Mouse (Mus musculus): ENCODE measurements around the gene Olfr631. TPM values are rescaled to one million over a fixed set of nuclear protein-coding genes. Genes with fewer than 3 reads are reported as not detected.
"Not testable (repeated sequence)": the region's sequence is repeated elsewhere in the genome, so short reads cannot be mapped to it uniquely, and the experiment has no call there.

Olfr631 gene
- not detected in 2 replicates for polyA plus RNA-seq (2016; fragmentation: Nextera tagmentation; extraction: Ambion mirVana)

DNA sequence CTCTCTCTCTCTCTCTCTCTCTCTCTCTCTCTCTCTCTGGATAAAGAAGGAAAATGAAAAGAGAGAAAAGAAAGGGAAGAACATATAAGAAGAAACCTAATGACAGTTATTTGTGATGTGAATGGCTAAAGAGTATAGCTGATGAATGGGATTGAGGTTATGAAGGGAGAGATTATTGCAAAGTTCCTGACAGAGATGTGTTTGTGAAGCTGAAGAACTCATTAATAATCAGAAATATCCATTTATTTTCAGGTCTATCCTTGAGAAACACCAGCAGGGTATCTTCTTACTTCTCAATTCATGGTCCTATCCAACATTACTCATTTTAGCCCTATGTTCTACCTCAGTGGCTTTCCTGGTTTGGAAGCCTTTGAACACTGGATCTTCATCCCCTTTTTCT, at the start of gene Olfr631:
TSS of gene Olfr631 (plus strand) at position 301 of the 400 bp plus-strand sequence.
- Histone ChIP-seq H3K9me3 (no peaks in the 10 kb centered on the region), H3K4me1 (replicated peaks) (no peaks in the 10 kb centered on the region), H3K4me3 (replicated peaks) (no peak within 1 kb of the TSS), H3K36me3 (no peaks in the 10 kb centered on the region), H3K4me2 (no peak within 1 kb of the TSS), H3K27me3 (no peaks in the 10 kb centered on the region), H3K9ac (replicated peaks) (no peak within 1 kb of the TSS), H3K27ac (no peak within 1 kb of the TSS)
- ATAC-seq (ENCODE audit: insufficient number of reproducible peaks, insufficient read depth, low FRiP score, low TSS enrichment, low read depth): no peak

DNA sequence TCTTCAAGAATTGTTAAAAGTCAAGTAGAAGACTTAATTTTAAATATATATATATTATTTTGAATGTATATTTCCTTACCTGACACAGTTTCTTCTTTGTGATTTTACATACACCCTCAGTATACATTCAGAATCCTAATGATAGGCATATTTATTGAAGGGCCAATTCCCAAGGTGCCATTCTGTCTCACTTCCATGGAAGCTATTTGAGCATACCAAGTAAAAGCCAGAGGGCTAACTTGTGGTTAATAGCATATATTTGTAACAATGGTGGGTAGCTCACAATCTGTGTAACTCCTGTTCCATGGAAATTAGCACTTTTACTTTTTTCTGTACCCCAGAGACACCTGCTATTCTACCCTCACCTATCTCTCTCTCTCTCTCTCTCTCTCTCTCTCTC, 42.5 kb upstream of the Olfr631 start, which contains the start of gene Olfr66:
TSS of gene Olfr66 (minus strand) at position 101 of the 400 bp plus-strand sequence.
- H3K4me1 ChIP-seq (replicated peaks): no peaks in the 10 kb centered on the region
- no peak within 1 kb of the TSS for H3K4me3 ChIP-seq (replicated peaks)
- H3K9me3 ChIP-seq: no peaks in the 10 kb centered on the region
- no peaks in the 10 kb centered on the region for H3K27me3 ChIP-seq
- H3K9ac ChIP-seq (replicated peaks): no peak within 1 kb of the TSS
- ATAC-seq (ENCODE audit: insufficient number of reproducible peaks, insufficient read depth, low FRiP score, low TSS enrichment, low read depth): no peak
- no peak within 1 kb of the TSS for H3K27ac ChIP-seq
- H3K4me2 ChIP-seq: no peak within 1 kb of the TSS
- H3K36me3 ChIP-seq: no peaks in the 10 kb centered on the region

- no peak within 1 kb of the TSS for H3K4me3 ChIP-seq (replicated peaks)
- H3K4me1 ChIP-seq (replicated peaks): no peaks in the 10 kb centered on the region
- WGBS: 72% methylated on average over 1 of the region's 1 CpGs
- no peak for ATAC-seq (ENCODE audit: insufficient number of reproducible peaks, insufficient read depth, low FRiP score, low TSS enrichment, low read depth)
- no peaks in the 10 kb centered on the region for H3K27me3 ChIP-seq
- no peak within 1 kb of the TSS for H3K9ac ChIP-seq (replicated peaks)
- H3K4me2 ChIP-seq: no peak within 1 kb of the TSS
- H3K27ac ChIP-seq: no peak within 1 kb of the TSS
- no peaks in the 10 kb centered on the region for H3K9me3 ChIP-seq
- no peaks in the 10 kb centered on the region for H3K36me3 ChIP-seq
Observed at GRCm38 (mm10) chr7:103894385-103894784, 34.2 kb upstream of the Olfr631 start, which contains the start of gene Olfr64. Gene Olfr64, minus strand, starts transcription at chr7:103894485.

DNA sequence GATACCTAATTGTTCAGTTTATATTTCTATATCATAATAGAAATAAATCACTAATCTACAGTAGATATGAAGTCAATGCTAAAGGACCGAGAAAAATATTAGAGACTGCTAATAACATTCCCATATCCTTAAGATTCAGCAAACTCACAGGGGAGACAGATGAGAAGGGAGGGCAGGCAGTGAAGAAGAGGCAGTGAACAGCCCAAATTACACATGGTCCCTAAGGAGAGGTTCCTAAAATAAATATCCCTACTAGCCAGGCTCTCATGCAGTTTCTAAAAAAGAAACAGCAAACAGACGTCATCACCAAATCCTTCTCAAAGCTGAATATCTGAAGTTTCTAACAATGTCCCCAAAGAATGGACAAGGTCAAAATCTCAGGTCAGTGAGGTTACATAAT, 25.4 kb upstream of the Olfr631 start, which contains the start of gene Olfr65:
TSS of gene Olfr65 (plus strand) at position 301 of the 400 bp plus-strand sequence.
- Histone ChIP-seq H3K27ac (no peak within 1 kb of the TSS), H3K4me1 (replicated peaks) (no peaks in the 10 kb centered on the region), H3K9ac (replicated peaks) (no peak within 1 kb of the TSS), H3K4me3 (replicated peaks) (no peak within 1 kb of the TSS), H3K4me2 (no peak within 1 kb of the TSS), H3K27me3 (no peaks in the 10 kb centered on the region), H3K36me3 (no peaks in the 10 kb centered on the region), H3K9me3 (no peaks in the 10 kb centered on the region)
- no peak for ATAC-seq (ENCODE audit: insufficient number of reproducible peaks, insufficient read depth, low FRiP score, low TSS enrichment, low read depth)
- 75% methylated on average over 2 of the region's 2 CpGs for WGBS

DNA sequence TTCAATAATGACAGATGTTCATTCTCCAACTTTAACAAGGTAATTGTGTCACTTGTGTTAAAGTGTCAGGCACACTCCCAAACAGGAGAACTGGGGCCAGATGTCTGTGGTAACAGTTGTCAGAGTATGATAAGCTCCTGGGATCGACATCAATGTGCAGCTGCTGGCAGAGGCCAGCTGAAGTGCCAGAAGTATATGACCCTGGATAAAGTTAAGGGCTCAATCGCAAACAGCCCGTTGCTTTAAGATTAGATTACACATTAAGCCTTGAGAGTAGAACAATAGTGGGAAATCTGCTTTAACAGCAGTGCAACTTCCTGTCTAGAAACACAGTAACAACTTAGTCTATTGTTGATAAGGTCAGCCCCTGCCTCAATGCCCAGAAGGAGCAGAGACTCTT, 18.6 kb upstream of the Olfr631 start:
- Histone ChIP-seq H3K9ac (replicated peaks) (no peak overlapping the region), H3K36me3 (no peaks in the 10 kb centered on the region), H3K27me3 (no peaks in the 10 kb centered on the region), H3K4me2 (no peak overlapping the region), H3K27ac (no peak overlapping the region), H3K4me1 (replicated peaks) (no peaks in the 10 kb centered on the region), H3K4me3 (replicated peaks) (no peak overlapping the region), H3K9me3 (no peaks in the 10 kb centered on the region)
- ATAC-seq (ENCODE audit: insufficient number of reproducible peaks, insufficient read depth, low FRiP score, low TSS enrichment, low read depth): no peak
- WGBS: 30% methylated on average over 3 of the region's 3 CpGs

DNA sequence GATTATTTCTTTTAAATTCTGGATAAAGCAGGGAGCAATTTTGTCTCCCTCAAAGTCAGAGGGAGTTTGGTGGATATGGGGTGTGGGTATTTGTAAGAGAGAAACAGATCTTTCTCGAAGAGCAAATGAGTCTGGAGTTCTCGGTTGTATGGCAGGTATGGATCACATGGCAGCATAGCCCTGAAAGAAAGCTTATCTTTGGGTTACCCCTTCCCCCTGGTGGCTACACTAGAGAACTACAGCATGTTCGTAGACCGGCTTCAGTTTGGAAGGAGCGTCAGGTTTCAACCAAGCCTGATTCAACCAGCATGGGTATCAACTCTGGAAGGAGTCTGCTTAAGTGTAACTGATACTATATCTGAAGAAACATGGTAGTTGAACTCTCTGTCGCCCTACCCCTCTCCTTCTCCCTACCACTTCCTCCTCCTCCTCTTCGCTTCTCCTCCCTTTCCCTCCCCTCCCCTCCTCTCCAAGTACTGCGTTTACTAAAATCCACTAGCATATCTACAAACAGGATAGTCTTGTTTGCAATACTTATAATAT, 15.6 kb upstream of the Olfr631 start:
- no peaks in the 10 kb centered on the region for H3K36me3 ChIP-seq
- ATAC-seq (ENCODE audit: insufficient number of reproducible peaks, insufficient read depth, low FRiP score, low TSS enrichment, low read depth): no peak
- H3K27me3 ChIP-seq: no peaks in the 10 kb centered on the region
- H3K9ac ChIP-seq (replicated peaks): no peak overlapping the region
- no peaks in the 10 kb centered on the region for H3K9me3 ChIP-seq
- no peak overlapping the region for H3K27ac ChIP-seq
- 44% methylated on average over 8 of the region's 8 CpGs for WGBS
- no peak overlapping the region for H3K4me2 ChIP-seq
- H3K4me3 ChIP-seq (replicated peaks): no peak overlapping the region
- no peaks in the 10 kb centered on the region for H3K4me1 ChIP-seq (replicated peaks)

- Histone ChIP-seq H3K4me1 (replicated peaks) (no peaks in the 10 kb centered on the region), H3K9ac (replicated peaks) (no peak overlapping the region), H3K36me3 (no peaks in the 10 kb centered on the region), H3K4me2 (no peak overlapping the region), H3K4me3 (replicated peaks) (no peak overlapping the region), H3K27ac (no peak overlapping the region), H3K9me3 (no peaks in the 10 kb centered on the region), H3K27me3 (no peaks in the 10 kb centered on the region)
- ATAC-seq (ENCODE audit: insufficient number of reproducible peaks, insufficient read depth, low FRiP score, low TSS enrichment, low read depth): no peak
Observed at GRCm38 (mm10) chr7:103915338-103915737, 13.3 kb upstream of the Olfr631 start.

- Histone ChIP-seq H3K9me3 (no peaks in the 10 kb centered on the region), H3K4me3 (replicated peaks) (no peak within 1 kb of the TSS), H3K4me1 (replicated peaks) (no peaks in the 10 kb centered on the region), H3K4me2 (no peak within 1 kb of the TSS), H3K9ac (replicated peaks) (no peak within 1 kb of the TSS), H3K27ac (no peak within 1 kb of the TSS), H3K36me3 (no peaks in the 10 kb centered on the region), H3K27me3 (no peaks in the 10 kb centered on the region)
- WGBS: 73% methylated on average over 2 of the region's 2 CpGs
- ATAC-seq (ENCODE audit: insufficient number of reproducible peaks, insufficient read depth, low FRiP score, low TSS enrichment, low read depth): no peak
Observed at GRCm38 (mm10) chr7:103934264-103934663, 5.6 kb downstream of the Olfr631 start, which contains the start of gene Olfr632. Gene Olfr632, plus strand, starts transcription at chr7:103934347.

DNA sequence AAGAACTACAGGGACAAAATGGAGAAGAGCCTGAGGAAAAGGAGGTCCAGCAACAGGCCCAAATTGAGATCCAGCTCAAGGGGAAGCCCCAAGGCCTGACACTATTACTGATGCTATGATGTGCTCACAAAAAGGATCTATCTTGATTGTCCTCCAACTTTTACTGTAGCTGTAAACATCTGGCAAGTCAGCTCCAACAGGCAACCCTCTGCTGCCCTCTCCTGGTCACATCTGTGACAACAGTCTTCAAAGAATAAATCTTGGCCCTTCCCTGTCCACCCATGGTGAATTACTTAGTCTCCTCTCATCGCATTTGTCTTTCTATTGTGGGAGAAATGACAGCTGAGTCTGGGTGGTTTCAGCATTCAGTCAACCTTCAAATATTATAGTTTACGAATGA, 14.1 kb downstream of the Olfr631 start:
- no peak overlapping the region for H3K27ac ChIP-seq
- no peak for ATAC-seq (ENCODE audit: insufficient number of reproducible peaks, insufficient read depth, low FRiP score, low TSS enrichment, low read depth)
- WGBS: 34% methylated on average over 2 of the region's 2 CpGs
- no peaks in the 10 kb centered on the region for H3K27me3 ChIP-seq
- H3K9me3 ChIP-seq: no peaks in the 10 kb centered on the region
- H3K36me3 ChIP-seq: no peaks in the 10 kb centered on the region
- H3K4me3 ChIP-seq (replicated peaks): no peak overlapping the region
- no peaks in the 10 kb centered on the region for H3K4me1 ChIP-seq (replicated peaks)
- no peak overlapping the region for H3K4me2 ChIP-seq
- no peak overlapping the region for H3K9ac ChIP-seq (replicated peaks)

DNA sequence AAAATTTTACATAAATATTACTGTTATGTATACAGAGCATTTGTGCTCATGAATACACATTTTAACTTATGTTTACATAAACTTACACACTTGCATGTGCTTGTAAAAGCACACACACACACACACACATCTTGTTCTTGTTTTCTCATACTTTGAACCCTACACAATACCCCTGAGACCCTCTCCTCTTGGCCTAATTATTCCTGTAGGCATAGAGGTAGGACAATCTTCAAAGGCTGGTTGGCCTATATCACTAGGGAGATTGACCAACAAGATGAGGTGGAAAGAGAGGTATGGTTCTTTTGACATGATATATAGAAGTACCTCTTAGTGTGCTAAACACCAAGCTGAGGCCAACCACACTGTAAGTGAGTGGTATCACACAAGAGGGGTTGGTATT, 15.5 kb downstream of the Olfr631 start, which contains the start of gene Olfr633:
TSS of gene Olfr633 (plus strand) at position 301 of the 400 bp plus-strand sequence.
- H3K4me3 ChIP-seq (replicated peaks): no peak within 1 kb of the TSS
- no peaks in the 10 kb centered on the region for H3K36me3 ChIP-seq
- ATAC-seq (ENCODE audit: insufficient number of reproducible peaks, insufficient read depth, low FRiP score, low TSS enrichment, low read depth): no peak
- H3K4me2 ChIP-seq: no peak within 1 kb of the TSS
- H3K27me3 ChIP-seq: no peaks in the 10 kb centered on the region
- no peak within 1 kb of the TSS for H3K9ac ChIP-seq (replicated peaks)
- H3K9me3 ChIP-seq: no peaks in the 10 kb centered on the region
- H3K4me1 ChIP-seq (replicated peaks): no peaks in the 10 kb centered on the region
- H3K27ac ChIP-seq: no peak within 1 kb of the TSS

DNA sequence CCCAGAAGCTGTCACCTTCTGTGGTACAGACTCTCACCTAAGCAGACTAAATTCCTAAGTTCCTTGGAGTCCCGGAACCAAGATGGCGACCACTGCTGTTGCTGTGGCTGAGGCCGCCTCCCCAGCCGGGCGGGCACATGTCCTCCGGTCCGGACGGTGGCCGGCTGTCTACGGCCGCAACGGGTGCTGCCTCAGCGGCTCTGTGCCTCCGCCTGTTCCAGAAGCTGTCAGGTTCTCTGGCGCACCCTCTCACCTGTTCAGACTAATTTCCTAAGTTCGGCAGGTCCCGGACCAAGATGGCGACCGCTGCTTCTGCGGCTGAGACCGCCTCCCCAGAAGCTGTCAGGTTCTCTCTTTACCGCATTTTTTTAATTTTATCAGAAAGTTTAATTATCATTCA, 38.2 kb downstream of the Olfr631 start:
- not testable (repeated sequence) for H3K36me3 ChIP-seq; H3K9me3 ChIP-seq; H3K4me2 ChIP-seq; H3K4me3 ChIP-seq (replicated peaks); ATAC-seq (ENCODE audit: insufficient number of reproducible peaks, insufficient read depth, low FRiP score, low TSS enrichment, low read depth); H3K27me3 ChIP-seq; H3K27ac ChIP-seq; H3K9ac ChIP-seq (replicated peaks); H3K4me1 ChIP-seq (replicated peaks)
- WGBS: 94% methylated on average over 22 of the region's 22 CpGs

DNA sequence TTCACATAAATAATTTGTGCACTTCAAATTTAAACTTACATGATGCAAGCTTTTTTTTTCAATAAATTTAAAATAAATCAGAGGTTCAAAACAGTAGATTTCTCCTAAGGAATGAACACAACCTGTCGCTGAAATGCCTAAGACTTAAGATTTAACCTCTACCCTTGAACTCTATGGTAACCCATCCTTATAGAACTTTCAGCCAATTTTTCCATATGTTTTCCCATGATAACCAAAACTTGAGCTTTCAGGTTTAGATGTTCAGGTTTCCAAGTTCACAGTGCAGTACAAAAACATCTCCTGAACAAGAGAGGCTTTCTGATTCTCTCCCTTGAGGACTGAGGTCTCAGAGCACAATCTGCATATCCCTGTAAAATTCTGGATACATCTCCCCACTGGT, 42.2 kb downstream of the Olfr631 start, which contains the start of gene Olfr635:
TSS of gene Olfr635 (plus strand) at position 301 of the 400 bp plus-strand sequence.
- ATAC-seq (ENCODE audit: insufficient number of reproducible peaks, insufficient read depth, low FRiP score, low TSS enrichment, low read depth): no peak
- H3K4me1 ChIP-seq (replicated peaks): no peaks in the 10 kb centered on the region
- H3K36me3 ChIP-seq: no peaks in the 10 kb centered on the region
- WGBS: 69% methylated on average over 1 of the region's 1 CpGs
- no peak within 1 kb of the TSS for H3K9ac ChIP-seq (replicated peaks)
- H3K4me3 ChIP-seq (replicated peaks): no peak within 1 kb of the TSS
- no peaks in the 10 kb centered on the region for H3K9me3 ChIP-seq
- no peak within 1 kb of the TSS for H3K27ac ChIP-seq
- H3K27me3 ChIP-seq: no peaks in the 10 kb centered on the region
- H3K4me2 ChIP-seq: no peak within 1 kb of the TSS
